Mouse (Mus musculus): ENCODE results near the gene Ifna16.

The Ifna16 gene

GRCm38 (mm10) chr4:88641077-88641831 lies 35.5 kb downstream of the Ifna16 start:
- DNase-seq, result peak; percentile 80

DNA sequence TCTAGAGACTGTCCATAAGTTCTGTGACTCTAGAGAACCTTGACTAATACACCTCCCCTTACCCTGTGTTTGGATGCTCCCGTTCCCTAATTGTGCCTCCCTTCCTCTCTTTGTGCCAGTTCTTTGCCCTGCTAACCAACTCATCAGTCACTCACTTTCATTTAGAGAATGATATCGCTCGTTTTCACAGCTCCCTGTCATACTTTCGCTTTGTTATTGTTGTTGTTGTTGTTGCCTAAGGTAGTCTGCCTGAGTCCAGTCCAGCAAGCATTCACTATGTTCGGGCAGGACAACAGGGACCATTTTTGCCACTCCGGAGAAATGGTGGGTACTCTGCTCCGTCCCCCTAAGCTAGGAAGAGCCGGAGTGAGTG lies 36.0 kb downstream of the Ifna16 start:
- DNase-seq, result no peak

DNA sequence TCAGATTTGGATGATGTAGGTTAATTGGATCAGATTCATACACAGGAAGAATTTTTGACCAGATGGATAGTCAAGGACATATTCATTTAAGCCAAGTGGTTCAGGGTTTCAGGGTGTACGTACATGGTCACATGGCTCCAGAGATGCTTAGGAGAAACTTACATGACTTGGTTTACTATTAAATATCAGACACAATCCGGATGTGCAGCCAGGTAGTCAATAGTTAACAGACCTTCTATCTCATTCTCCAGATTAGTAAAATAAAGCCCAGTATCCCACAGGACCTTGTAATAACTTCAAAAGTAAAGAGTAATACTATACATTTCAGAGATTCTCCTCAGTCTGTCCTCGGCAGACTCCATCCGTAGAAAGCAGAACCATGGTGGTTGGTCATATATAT lies 42.4 kb downstream of the Ifna16 start, which contains the start of gene C87499:
Gene C87499 (minus strand): TSS at position 101 of the 400 bp plus-strand sequence.
- no peak for DNase-seq
